Mouse (Mus musculus): ENCODE results near the gene Hcn2. TPM values are rescaled to one million over a fixed set of nuclear protein-coding genes. Genes with fewer than 3 reads are reported as not detected.
A peak's percentile ranks its signal among the peaks of the same experiment; 100 is the strongest.

Hcn2 gene
- total RNA-seq, 2 experiments from 2014 or later = 118 TPM

- DNase-seq (ENCODE audit: low spot score in 2 of 2) = peak; percentile 95 to 97
- peak overlapping the region; percentile 73 for H3K4me3 ChIP-seq
- H3K27ac ChIP-seq = no peak overlapping the region; the same call in 1 of the 2 replicates
- peak; percentile 84 for TF ChIP-seq CTCF (conservative IDR thresholded peaks at IDR 0.05)
Measured at GRCm38 (mm10) chr10:79779784-79780663, 63.6 kb downstream of the Hcn2 start.

- no peak for TF ChIP-seq CTCF (conservative IDR thresholded peaks at IDR 0.05)
- peak; percentile 61 to 78 for DNase-seq (ENCODE audit: low spot score in 2 of 2)
- no peak overlapping the region for H3K27ac ChIP-seq
- peak overlapping the region; percentile 73 for H3K4me3 ChIP-seq
Measured at GRCm38 (mm10) chr10:79780664-79781015, 64.2 kb downstream of the Hcn2 start.

GRCm38 (mm10) chr10:79781139-79781538 is 64.7 kb downstream of the Hcn2 start:
- peak; percentile 39 for TF ChIP-seq CTCF (conservative IDR thresholded peaks at IDR 0.05)
- no peak for DNase-seq (ENCODE audit: low spot score in 2 of 2)

GRCm38 (mm10) chr10:79781956-79782355 is 65.5 kb downstream of the Hcn2 start:
- TF ChIP-seq CTCF (conservative IDR thresholded peaks at IDR 0.05) = no peak
- Histone ChIP-seq H3K27ac (no peak overlapping the region), H3K4me3 (no peak overlapping the region)
- no peak for DNase-seq (ENCODE audit: low spot score in 2 of 2)

More at GRCm38 (mm10) chr10:79781139-79781538, 64.7 kb downstream of the Hcn2 start:
- Histone ChIP-seq H3K4me3 (peak overlapping the region; percentile 73), H3K27ac (no peak overlapping the region)

- no peak for DNase-seq (ENCODE audit: low spot score in 2 of 2)
- peak; percentile 61 for TF ChIP-seq CTCF (conservative IDR thresholded peaks at IDR 0.05)
- Histone ChIP-seq H3K27ac (no peak overlapping the region), H3K4me3 (no peak overlapping the region)
Measured at GRCm38 (mm10) chr10:79783050-79783449, 66.6 kb downstream of the Hcn2 start.

GRCm38 (mm10) chr10:79783920-79784800 is 67.7 kb downstream of the Hcn2 start:
- H3K27ac ChIP-seq = no peak overlapping the region; the same call in 1 of the 2 replicates
- no peak for DNase-seq (ENCODE audit: low spot score in 2 of 2)
- no peak overlapping the region for H3K4me3 ChIP-seq
- TF ChIP-seq CTCF (conservative IDR thresholded peaks at IDR 0.05) = peak; percentile 75

Other genes with a start within 250 kb of the Hcn2 start
- gene Vmn2r83, start 247.9 kb upstream of the Hcn2 start, total RNA-seq (2021) = not detected
- 1 to 10 TPM; 4.2 to 4.9 TPM for gene Plpp2, start 182.8 kb upstream of the Hcn2 start, total RNA-seq (2021)
- gene Mier2, start 161.4 kb upstream of the Hcn2 start, total RNA-seq (2021) = 10 to 100 TPM; 60.1 to 61.6 TPM
- gene Theg, start 129.3 kb upstream of the Hcn2 start, total RNA-seq (2021) = 1 to 10 TPM in 1 of 2 experiments, not detected in 1; 1.2 TPM
- gene C2cd4c, start 102.6 kb upstream of the Hcn2 start, total RNA-seq (2021) = 10 to 100 TPM; 15.5 to 16.6 TPM
- 10 to 100 TPM; 44.7 to 49.4 TPM for gene Shc2, start 78.7 kb upstream of the Hcn2 start, total RNA-seq (2021)
- under 1 TPM; 0.29 to 0.38 TPM for gene Odf3l2, start 70.9 kb upstream of the Hcn2 start, total RNA-seq (2021)
- gene Madcam1, start 52.1 kb upstream of the Hcn2 start, total RNA-seq (2021) = not detected
- 10 to 100 TPM; 67.8 to 73.5 TPM for gene Tpgs1, start 47.3 kb upstream of the Hcn2 start, total RNA-seq (2021)
- 10 to 100 TPM; 73.1 to 79.8 TPM for gene Cdc34, start 34.4 kb upstream of the Hcn2 start, total RNA-seq (2021)
- gene Gzmm, start 27.6 kb upstream of the Hcn2 start, total RNA-seq (2021) = 1 to 10 TPM; 3.3 to 4.0 TPM
- 100 to 1,000 TPM; 538 TPM for gene Bsg, start 12.1 kb upstream of the Hcn2 start, total RNA-seq (2021)
- gene Polrmt, start 29.9 kb downstream of the Hcn2 start, total RNA-seq (2021) = 10 to 100 TPM; 44.5 to 50.6 TPM
- gene Fgf22, start 38.4 kb downstream of the Hcn2 start, total RNA-seq (2021) = 1 to 10 TPM; 1.9 to 2.8 TPM
- 10 to 100 TPM; 85.0 to 88.3 TPM for gene Rnf126, start 50.3 kb downstream of the Hcn2 start, total RNA-seq (2021)
- 1 to 10 TPM; 2.5 to 2.7 TPM for gene Fstl3, start 60.6 kb downstream of the Hcn2 start, total RNA-seq (2021)
- gene Prss57, start 74.3 kb downstream of the Hcn2 start, total RNA-seq (2021) = under 1 TPM; 0.26 to 0.37 TPM
- gene Palm, start 76.9 kb downstream of the Hcn2 start, total RNA-seq (2021) = 100 to 1,000 TPM; 275 to 277 TPM
- 1 to 10 TPM in 1 of 2 experiments, under 1 TPM in 1; 0.54 to 1.1 TPM for gene Misp, start 104.4 kb downstream of the Hcn2 start, total RNA-seq (2021)
- 10 to 100 TPM; 56.9 to 58.7 TPM for gene Ptbp1, start 137.8 kb downstream of the Hcn2 start, total RNA-seq (2021)
- 1 to 10 TPM; 1.5 to 2.6 TPM for gene Prtn3, start 157.8 kb downstream of the Hcn2 start, total RNA-seq (2021)
- 10 to 100 TPM; 33.7 to 37.1 TPM for gene Plppr3, start 158.0 kb downstream of the Hcn2 start, total RNA-seq (2021)
- gene Elane, start 169.6 kb downstream of the Hcn2 start, total RNA-seq (2021) = not detected
- not detected for gene Cfd, start 174.2 kb downstream of the Hcn2 start, total RNA-seq (2021)
- 10 to 100 TPM; 57.7 to 59.3 TPM for gene Med16, start 192.3 kb downstream of the Hcn2 start, total RNA-seq (2021)
- not detected for gene Gm26602, start 194.2 kb downstream of the Hcn2 start, total RNA-seq (2021)
- gene Kiss1r, start 200.3 kb downstream of the Hcn2 start, total RNA-seq (2021) = 1 to 10 TPM; 5.6 to 7.1 TPM
- gene R3hdm4, start 204.6 kb downstream of the Hcn2 start, total RNA-seq (2021) = 100 to 1,000 TPM; 365 to 385 TPM
- 1 to 10 TPM; 7.5 to 8.5 TPM for gene Arid3a, start 210.4 kb downstream of the Hcn2 start, total RNA-seq (2021)
- 10 to 100 TPM; 44.8 to 47.0 TPM for gene Wdr18, start 243.5 kb downstream of the Hcn2 start, total RNA-seq (2021)